Mouse (Mus musculus) stomach, embryonic 14.5 days (tissue): ENCODE data around the gene Tnrc6b. TPM values are rescaled to one million over a fixed set of nuclear protein-coding genes. Genes with fewer than 3 reads are reported as not detected.
"Not testable (repeated sequence)": the region's sequence is repeated elsewhere in the genome, so short reads cannot be mapped to it uniquely, and the experiment has no call there.

ENCODE experiments used
- ATAC-seq: fragments of 200-750 bp; cut with Nextera tagmentation; 2 replicates; pipeline ENCODE4 v1.8.0; 2017; ENCODE audit warnings: low read depth, moderate TSS enrichment; ENCODE audit not compliant: insufficient number of reproducible peaks, insufficient read depth, low FRiP score
- H3K27ac ChIP-seq: fragments of 300-500 bp; sonication (generic); 2 replicates; pipeline ENCODE4 v1.5.1; 2014; ENCODE audit warnings: mild to moderate bottlenecking, low read length, moderate library complexity, mixed read lengths
- H3K27me3 ChIP-seq: fragments of 300-500 bp; sonication (generic); 2 replicates; pipeline ENCODE4 v1.6.1; 2014; ENCODE audit warnings: low read length, control low read depth, mixed read lengths; ENCODE audit not compliant: control insufficient read depth, insufficient read depth
- H3K36me3 ChIP-seq: fragments of 300-500 bp; sonication (generic); 2 replicates; pipeline ENCODE4 v1.6.1; 2014; ENCODE audit warnings: mild to moderate bottlenecking, control low read depth, low read length, moderate library complexity, mixed read lengths; ENCODE audit not compliant: control insufficient read depth, insufficient read depth
- H3K4me1 ChIP-seq: fragments of 300-500 bp; sonication (generic); 2 replicates; pipeline ENCODE4 v1.6.1; 2014; ENCODE audit warnings: low read length, control low read depth, mixed read lengths; ENCODE audit not compliant: control insufficient read depth, insufficient read depth
- H3K4me2 ChIP-seq: fragments of 300-500 bp; sonication (generic); replicated peaks from 2 replicates; pipeline ENCODE4 v1.6.1; 2014; ENCODE audit warnings: low read depth, low read length, control low read depth
- H3K4me3 ChIP-seq: fragments of 300-500 bp; sonication (generic); 2 replicates; pipeline ENCODE4 v1.5.1; 2014; ENCODE audit warnings: low read depth, low read length, control low read depth
- H3K9ac ChIP-seq: fragments of 300-500 bp; sonication (generic); replicated peaks from 2 replicates; pipeline ENCODE4 v1.6.1; 2014; ENCODE audit warnings: low read depth, mild to moderate bottlenecking, control low read depth, low read length, moderate library complexity, mixed read lengths
- H3K9me3 ChIP-seq: fragments of 300-500 bp; sonication (generic); 2 replicates; pipeline ENCODE4 v1.6.1; 2016; ENCODE audit warnings: low read depth, low read length, control low read depth; ENCODE audit not compliant: control insufficient read depth
- WGBS: fragments of 180-500 bp; shearing (Covaris S2); extraction: QIAGEN DNeasy Blood & Tissue Kit; methylation state at CpG from one replicate; pipeline ENCODE4 v1.1.7; 2014; 5-methylcytosine and 5-hydroxymethylcytosine counted together
- polyA plus RNA-seq: library from polyadenylated mRNA; unstranded; fragments of >200 nt; fragmentation: Nextera tagmentation; extraction: Ambion mirVana; gene quantifications from 2 replicates; pipeline ENCODE4 v1.2.1, GENCODE M21; 2014

The Tnrc6b gene
- polyA plus RNA-seq, 1 experiment from 2014 or later, result 25.5 TPM

DNA sequence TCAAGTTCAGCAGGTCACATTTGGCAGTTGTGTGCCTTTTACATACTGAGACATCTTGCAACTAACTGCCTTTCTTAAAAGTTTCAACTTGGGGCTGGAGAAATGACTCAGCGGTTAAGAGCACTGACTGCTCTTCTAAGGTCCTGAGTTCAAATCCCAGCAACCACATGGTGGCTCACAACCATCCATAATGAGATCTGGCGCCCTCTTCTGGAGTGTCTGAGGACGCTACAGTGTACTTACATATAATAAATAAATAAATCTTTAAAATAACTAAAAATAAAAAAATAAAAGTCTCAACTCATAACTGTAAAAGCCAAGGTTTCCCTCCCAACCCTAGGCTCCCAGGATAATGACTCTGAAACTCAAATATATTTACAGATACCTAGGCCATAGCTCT is 141.4 kb downstream of the Tnrc6b start:
- H3K4me3 ChIP-seq, H3K4me1 ChIP-seq, ATAC-seq, H3K27me3 ChIP-seq, H3K27ac ChIP-seq, H3K4me2 ChIP-seq, H3K36me3 ChIP-seq, H3K9ac ChIP-seq, H3K9me3 ChIP-seq: not testable (repeated sequence)
- 82% methylated on average over 3 of the region's 3 CpGs for WGBS

DNA sequence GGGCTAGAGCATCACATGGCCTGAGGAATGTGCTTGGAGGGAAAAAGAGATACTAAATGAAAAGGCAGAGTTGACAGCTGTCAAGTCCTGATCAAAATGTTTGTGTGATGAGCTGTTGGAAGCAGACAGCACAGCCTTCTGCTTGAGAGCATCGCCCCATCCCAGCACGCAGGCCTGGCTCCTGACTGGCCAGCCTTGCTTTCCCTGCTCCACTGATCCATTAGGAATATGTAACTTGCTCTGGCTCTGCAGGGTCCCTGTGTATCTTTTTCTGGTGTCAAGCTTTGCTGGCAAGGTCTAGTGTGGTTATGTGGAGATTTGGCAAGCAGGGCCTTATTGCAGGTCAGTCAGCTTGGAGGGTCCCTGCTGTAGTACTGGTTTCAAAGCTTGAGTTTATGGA is 148.3 kb downstream of the Tnrc6b start:
- no peaks in the 10 kb centered on the region for H3K27me3 ChIP-seq
- 0 out of 2 replicates have a peak, but pooled peaks cover 3% of the 10 kb centered on the region for H3K4me1 ChIP-seq
- ATAC-seq, result no peak
- peaks cover 4% of the 10 kb centered on the region; the same call in 1 of the 2 replicates for H3K36me3 ChIP-seq
- H3K4me2 ChIP-seq, result no peak overlapping the region
- no peaks in the 10 kb centered on the region for H3K9me3 ChIP-seq
- H3K27ac ChIP-seq, result no peak overlapping the region
- 88% methylated on average over 2 of the region's 2 CpGs for WGBS
- no peak overlapping the region for H3K9ac ChIP-seq
- H3K4me3 ChIP-seq, result no peak overlapping the region

GRCm38 (mm10) chr15:80861302-80861701 is 150.2 kb downstream of the Tnrc6b start:
- Histone ChIP-seq H3K36me3 (peaks cover 4% of the 10 kb centered on the region; the same call in 1 of the 2 replicates), H3K4me2 (no peak overlapping the region), H3K4me3 (no peak overlapping the region), H3K9me3 (no peaks in the 10 kb centered on the region), H3K27me3 (no peaks in the 10 kb centered on the region), H3K27ac (no peak overlapping the region), H3K4me1 (no peaks in the 10 kb centered on the region), H3K9ac (no peak overlapping the region)
- ATAC-seq, result no peak
- WGBS, result 96% methylated on average over 1 of the region's 1 CpGs

DNA sequence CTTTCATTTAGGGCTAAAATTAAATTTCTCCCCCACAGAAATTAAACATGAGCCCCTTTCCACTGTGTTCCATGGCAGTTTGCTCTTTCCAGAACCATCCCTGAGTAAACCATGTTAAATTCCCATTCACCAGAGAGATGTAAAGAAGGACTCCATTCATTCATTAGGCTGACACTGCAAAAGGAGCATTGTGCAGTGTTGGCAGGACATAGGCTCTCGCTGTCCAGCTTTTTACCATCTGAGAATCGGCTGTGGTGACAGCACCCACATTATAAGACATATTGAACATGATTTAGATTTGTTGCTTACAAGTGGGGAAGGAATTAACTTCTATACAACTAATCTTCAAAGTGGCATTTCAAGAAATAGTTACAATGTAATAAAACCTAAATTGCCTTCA is 150.9 kb downstream of the Tnrc6b start:
- no peak overlapping the region for H3K4me3 ChIP-seq
- WGBS, result 80% methylated on average over 2 of the region's 2 CpGs
- no peak for ATAC-seq

DNA sequence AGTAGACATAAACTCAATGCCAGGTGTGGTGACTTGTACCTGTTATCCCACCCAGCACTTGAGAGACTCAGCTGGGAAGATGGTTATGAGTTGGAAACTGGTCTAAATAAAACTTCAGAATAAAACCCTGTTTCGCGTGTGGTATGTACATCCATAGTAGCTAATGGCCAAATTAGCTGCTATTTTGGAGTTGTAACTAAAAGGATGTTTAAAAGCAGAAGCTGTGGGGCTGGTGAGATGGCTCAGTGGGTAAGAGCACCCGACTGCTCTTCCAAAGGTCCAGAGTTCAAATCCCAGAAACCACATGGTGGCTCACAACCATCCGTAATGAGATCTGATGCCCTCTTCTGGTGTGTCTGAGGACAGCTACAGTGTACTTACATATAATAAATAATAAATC is 157.5 kb downstream of the Tnrc6b start:
- H3K9ac ChIP-seq, H3K4me2 ChIP-seq, ATAC-seq, H3K9me3 ChIP-seq, H3K27ac ChIP-seq, H3K4me3 ChIP-seq, H3K27me3 ChIP-seq, H3K4me1 ChIP-seq, H3K36me3 ChIP-seq: not testable (repeated sequence)
- 93% methylated on average over 4 of the region's 4 CpGs for WGBS

More for the DNA sequence above, 150.9 kb downstream of the Tnrc6b start:
- Histone ChIP-seq H3K9ac (no peak overlapping the region), H3K4me1 (no peaks in the 10 kb centered on the region), H3K27ac (no peak overlapping the region), H3K4me2 (no peak overlapping the region), H3K27me3 (no peaks in the 10 kb centered on the region), H3K36me3 (peaks cover 4% of the 10 kb centered on the region; the same call in 1 of the 2 replicates), H3K9me3 (no peaks in the 10 kb centered on the region)

- Histone ChIP-seq H3K9ac (no peak overlapping the region), H3K27me3 (no peaks in the 10 kb centered on the region), H3K36me3 (peaks cover 26% of the 10 kb centered on the region), H3K9me3 (no peaks in the 10 kb centered on the region), H3K4me1 (no peaks in the 10 kb centered on the region), H3K4me3 (no peak overlapping the region), H3K4me2 (no peak overlapping the region), H3K27ac (no peak overlapping the region)
- no peak for ATAC-seq
- WGBS, result 82% methylated on average over 3 of the region's 3 CpGs
Measured at GRCm38 (mm10) chr15:80874726-80875125, 163.6 kb downstream of the Tnrc6b start.

DNA sequence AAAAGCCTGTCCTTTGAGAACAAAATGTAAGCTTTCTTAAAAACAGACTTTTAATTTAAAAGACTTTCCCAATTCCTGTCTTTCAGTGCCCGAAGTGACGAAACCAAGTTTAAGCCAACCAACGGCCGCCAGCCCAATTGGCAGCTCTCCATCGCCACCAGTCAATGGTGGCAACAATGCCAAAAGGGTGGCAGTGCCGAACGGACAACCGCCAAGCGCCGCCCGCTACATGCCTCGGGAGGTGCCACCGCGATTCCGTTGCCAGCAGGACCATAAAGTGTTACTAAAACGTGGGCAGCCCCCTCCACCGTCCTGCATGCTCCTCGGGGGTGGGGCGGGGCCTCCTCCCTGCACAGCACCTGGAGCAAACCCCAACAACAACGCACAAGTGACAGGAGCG is 165.1 kb downstream of the Tnrc6b start:
- 88% methylated on average over 21 of the region's 21 CpGs for WGBS
- no peak overlapping the region for H3K4me2 ChIP-seq
- no peaks in the 10 kb centered on the region for H3K9me3 ChIP-seq
- H3K9ac ChIP-seq, result no peak overlapping the region
- no peaks in the 10 kb centered on the region for H3K27me3 ChIP-seq
- peaks cover 39% of the 10 kb centered on the region for H3K36me3 ChIP-seq
- H3K4me3 ChIP-seq, result no peak overlapping the region
- H3K27ac ChIP-seq, result no peak overlapping the region
- ATAC-seq, result no peak
- H3K4me1 ChIP-seq, result no peaks in the 10 kb centered on the region

GRCm38 (mm10) chr15:80884095-80884494 is 173.0 kb downstream of the Tnrc6b start:
- 85% methylated on average over 8 of the region's 8 CpGs for WGBS
- H3K4me2 ChIP-seq, result no peak overlapping the region
- H3K36me3 ChIP-seq, result peaks cover 80% of the 10 kb centered on the region
- no peak for ATAC-seq
- H3K9ac ChIP-seq, result no peak overlapping the region
- no peaks in the 10 kb centered on the region; the same call in 1 of the 2 replicates for H3K4me1 ChIP-seq
- no peaks in the 10 kb centered on the region for H3K9me3 ChIP-seq
- no peak overlapping the region for H3K4me3 ChIP-seq
- no peaks in the 10 kb centered on the region for H3K27me3 ChIP-seq
- no peak overlapping the region for H3K27ac ChIP-seq
